Mouse (Mus musculus) ovary, postnatal 10 days (tissue): Measurements from ENCODE around the gene Dync1i2.

Source experiments
- DNase-seq: peaks from one replicate; pipeline ENCODE4 v3.0.0; 2022; ENCODE audit warnings: low spot score

Gene Dync1i2

GRCm38 (mm10) chr2:71269332-71269731 is 57.8 kb downstream of the Dync1i2 start:
- no peak for DNase-seq

GRCm38 (mm10) chr2:71270085-71270484 is 58.6 kb downstream of the Dync1i2 start:
- no peak for DNase-seq

GRCm38 (mm10) chr2:71273955-71274679 is 62.6 kb downstream of the Dync1i2 start:
- peak; percentile 13 for DNase-seq

- DNase-seq: no peak
Measured at GRCm38 (mm10) chr2:71275734-71276133, 64.2 kb downstream of the Dync1i2 start.

GRCm38 (mm10) chr2:71278791-71279775 is 67.6 kb downstream of the Dync1i2 start:
- no peak for DNase-seq

GRCm38 (mm10) chr2:71281981-71282380 is 70.5 kb downstream of the Dync1i2 start:
- no peak for DNase-seq

GRCm38 (mm10) chr2:71290107-71290775 is 78.7 kb downstream of the Dync1i2 start:
- no peak for DNase-seq

- no peak for DNase-seq
Measured at GRCm38 (mm10) chr2:71291566-71291965, 80.1 kb downstream of the Dync1i2 start.

- no peak for DNase-seq
Measured at GRCm38 (mm10) chr2:71293983-71294382, 82.5 kb downstream of the Dync1i2 start.

GRCm38 (mm10) chr2:71294489-71294888 is 83.0 kb downstream of the Dync1i2 start:
- no peak for DNase-seq

GRCm38 (mm10) chr2:71295844-71296243 is 84.3 kb downstream of the Dync1i2 start:
- DNase-seq: no peak

- DNase-seq: no peak
Measured at GRCm38 (mm10) chr2:71297501-71297900, 86.0 kb downstream of the Dync1i2 start.

GRCm38 (mm10) chr2:71298729-71299128 is 87.2 kb downstream of the Dync1i2 start:
- DNase-seq: no peak

GRCm38 (mm10) chr2:71302156-71302663 is 90.7 kb downstream of the Dync1i2 start:
- no peak for DNase-seq

GRCm38 (mm10) chr2:71303221-71303620 is 91.7 kb downstream of the Dync1i2 start:
- no peak for DNase-seq

- no peak for DNase-seq
Measured at GRCm38 (mm10) chr2:71304821-71305220, 93.3 kb downstream of the Dync1i2 start.

GRCm38 (mm10) chr2:71306357-71306756 is 94.9 kb downstream of the Dync1i2 start:
- no peak for DNase-seq

GRCm38 (mm10) chr2:71309726-71310125 is 98.2 kb downstream of the Dync1i2 start:
- no peak for DNase-seq

- DNase-seq: no peak
Measured at GRCm38 (mm10) chr2:71312067-71312466, 100.6 kb downstream of the Dync1i2 start.
